Comparison of ENCODE assay signal across 8 mouse cellular contexts in the genomic region with DNA sequence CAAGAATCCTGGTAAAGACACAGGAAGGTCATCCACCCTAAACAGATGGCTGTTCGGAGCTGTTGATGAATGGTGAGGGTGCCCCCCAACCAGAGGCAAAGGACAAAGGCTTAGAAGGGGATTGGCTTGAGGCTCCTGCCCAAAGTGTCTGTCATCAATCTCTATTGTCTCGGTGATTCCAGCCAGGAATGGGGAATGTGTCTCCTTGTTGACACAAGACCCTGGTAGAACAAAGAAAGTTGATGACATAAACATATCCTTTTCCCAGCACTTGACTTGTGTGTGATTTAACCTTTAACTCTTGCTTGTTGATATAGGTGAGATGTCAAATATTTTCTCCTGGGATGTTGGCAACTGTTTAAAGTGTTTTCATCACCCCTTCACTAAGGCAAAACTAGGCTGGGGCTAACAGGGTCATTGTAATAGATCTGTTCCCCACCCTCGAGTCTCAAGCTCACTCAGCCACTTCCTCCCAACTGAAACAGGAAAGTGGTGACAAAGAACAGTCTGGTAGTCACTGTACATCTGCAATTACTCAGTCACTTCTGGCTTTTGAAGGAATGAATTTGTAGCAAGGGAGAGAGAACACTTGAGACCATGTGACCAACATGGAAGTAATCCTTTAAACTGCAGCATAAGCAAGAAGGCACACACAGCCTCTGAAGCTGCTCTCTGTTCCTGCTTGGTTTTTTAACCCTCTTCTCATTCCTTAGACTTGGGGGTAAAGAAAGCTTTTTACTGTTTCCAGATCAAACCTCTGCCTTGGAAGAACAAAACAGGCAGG. TPM values are rescaled to one million over a fixed set of nuclear protein-coding genes. Genes with fewer than 3 reads are reported as not detected.
DNase-seq lines count a peak whose midpoint lies in the region; ATAC-seq lines count a peak whose summit lies in the region.

No protein-coding gene starts in this region.

- H3K4me1 ChIP-seq in heart, embryonic 12.5 days (replicated peaks), result peaks cover 16% of the 10 kb centered on the region
- H3K4me1 ChIP-seq in limb, embryonic 10.5 days, result no peaks in the 10 kb centered on the region; the same call in 1 of the 2 replicates

- 17% methylated on average over 3 of the region's 3 CpGs for WGBS in heart, embryonic 12.5 days
- 19% methylated on average over 3 of the region's 3 CpGs for WGBS in limb, embryonic 10.5 days

- no peaks in the 10 kb centered on the region for H3K27me3 ChIP-seq in heart, embryonic 12.5 days (replicated peaks)
- no peaks in the 10 kb centered on the region for H3K27me3 ChIP-seq in limb, embryonic 10.5 days (ENCODE audit: low read depth, poor library complexity, severe bottlenecking)

- peak overlapping the region; percentile 84 for H3K27ac ChIP-seq in heart, embryonic 12.5 days (ENCODE audit: poor library complexity, severe bottlenecking)
- H3K27ac ChIP-seq in limb, embryonic 10.5 days, result peak overlapping the region; percentile 62; the same call in 1 of the 2 replicates

- no peak overlapping the region for H3K9ac ChIP-seq in heart, embryonic 12.5 days

- H3K36me3 ChIP-seq in heart, embryonic 12.5 days, result no peaks in the 10 kb centered on the region
- H3K36me3 ChIP-seq in limb, embryonic 10.5 days, result no peaks in the 10 kb centered on the region

- 0 out of 2 replicates have a peak overlapping the region, but pooled peaks have one; percentile 12 for H3K4me2 ChIP-seq in heart, embryonic 12.5 days

- peak; percentile 85 for ATAC-seq in heart, embryonic 12.5 days (ENCODE audit: insufficient number of reproducible peaks, low FRiP score)

- no peak overlapping the region for H3K4me3 ChIP-seq in heart, embryonic 12.5 days
- H3K4me3 ChIP-seq in limb, embryonic 10.5 days, result no peak overlapping the region

- no peaks in the 10 kb centered on the region for H3K9me3 ChIP-seq in heart, embryonic 12.5 days (replicated peaks)
- H3K9me3 ChIP-seq in limb, embryonic 10.5 days (replicated peaks), result no peaks in the 10 kb centered on the region

- peak; percentile 3 for DNase-seq in thymus, postnatal 0 days (ENCODE audit: low spot score)
- no peak for DNase-seq in thymus, postnatal 4 days
- DNase-seq in limb, embryonic 10.5 days (ENCODE audit: low spot score), result no peak
- DNase-seq in left cerebral cortex, adult 8-10 months (ENCODE audit: low spot score in 2 of 2), result no peak
- no peak for DNase-seq in cerebellum, adult 9-11 months
- DNase-seq in ovary, adult 18-20 months (ENCODE audit: low spot score), result no peak
- DNase-seq in Muller cell, postnatal 12 days (ENCODE audit: inconsistent ontology term), result no peak

RNA-seq across cellular contexts. Expression of a gene that starts 39.4 kb away (rescaled TPM):
- 5.0 and 7.1 TPM in 2 replicates for polyA plus RNA-seq in thymus, postnatal 0 days (2015; fragmentation: Nextera tagmentation; extraction: Ambion mirVana)
- polyA plus RNA-seq in heart, embryonic 12.5 days (2016; fragmentation: Nextera tagmentation; extraction: Ambion mirVana), result 47.1 and 52.3 TPM in 2 replicates
- polyA plus RNA-seq in limb, embryonic 10.5 days (2016; fragmentation: Nextera tagmentation; extraction: Ambion mirVana), result 21.3 and 35.6 TPM in 2 replicates
- 10 to 100 TPM; 10.8 to 14.5 (median 12.7) TPM for total RNA-seq in left cerebral cortex, adult 8-10 months (2022)
